Mouse (Mus musculus) liver (tissue): ENCODE data around the gene Rere.

Experiments
- DNase-seq: peaks from one replicate; pipeline ENCODE4 v3.0.0-alpha.2; 2020; ENCODE audit warnings: mixed read lengths

The Rere gene

GRCm38 (mm10) chr4:150281018-150281761, at the start of gene Rere:
Gene Rere, plus strand, starts transcription at chr4:150281646.
- DNase-seq, result peak; percentile 97

- DNase-seq, result no peak
Measured at GRCm38 (mm10) chr4:150231871-150232270, 49.6 kb upstream of the Rere start.

GRCm38 (mm10) chr4:150234599-150235327, 46.7 kb upstream of the Rere start:
- DNase-seq, result no peak

- DNase-seq, result no peak
Measured at GRCm38 (mm10) chr4:150235585-150235984, 45.9 kb upstream of the Rere start.

- no peak for DNase-seq
Measured at GRCm38 (mm10) chr4:150236031-150236430, 45.4 kb upstream of the Rere start.

- DNase-seq, result peak; percentile 98
Measured at GRCm38 (mm10) chr4:150236521-150237481, 44.6 kb upstream of the Rere start, which contains the start of gene Eno1. Gene Eno1, plus strand, starts transcription at chr4:150236721.

GRCm38 (mm10) chr4:150237636-150238361, 43.6 kb upstream of the Rere start:
- peak; percentile 72 for DNase-seq

- no peak for DNase-seq
Measured at GRCm38 (mm10) chr4:150238433-150239086, 42.9 kb upstream of the Rere start.

GRCm38 (mm10) chr4:150239087-150239480, 42.4 kb upstream of the Rere start:
- DNase-seq, result no peak

- no peak for DNase-seq
Measured at GRCm38 (mm10) chr4:150239503-150239902, 41.9 kb upstream of the Rere start.

- DNase-seq, result peak; percentile 72
Measured at GRCm38 (mm10) chr4:150239951-150240368, 41.5 kb upstream of the Rere start.

GRCm38 (mm10) chr4:150240381-150240886, 41.0 kb upstream of the Rere start:
- no peak for DNase-seq

GRCm38 (mm10) chr4:150241708-150242107, 39.7 kb upstream of the Rere start:
- no peak for DNase-seq

GRCm38 (mm10) chr4:150242745-150243144, 38.7 kb upstream of the Rere start:
- DNase-seq, result no peak

- no peak for DNase-seq
Measured at GRCm38 (mm10) chr4:150245876-150246275, 35.6 kb upstream of the Rere start.

GRCm38 (mm10) chr4:150248009-150248408, 33.4 kb upstream of the Rere start:
- DNase-seq, result peak; percentile 67

- no peak for DNase-seq
Measured at GRCm38 (mm10) chr4:150248917-150249316, 32.5 kb upstream of the Rere start.

- DNase-seq, result no peak
Measured at GRCm38 (mm10) chr4:150249731-150250270, 31.6 kb upstream of the Rere start.

GRCm38 (mm10) chr4:150250549-150251422, 30.7 kb upstream of the Rere start:
- DNase-seq, result no peak

GRCm38 (mm10) chr4:150254416-150254815, 27.0 kb upstream of the Rere start:
- DNase-seq, result no peak
